Mouse (Mus musculus): ENCODE data around the gene Klk1b1. TPM values are rescaled to one million over a fixed set of nuclear protein-coding genes. Genes with fewer than 3 reads are reported as not detected.

Gene Klk1b1
- not detected for polyA plus RNA-seq (2012; fragmentation: generic; extraction: Trizol)
- long read RNA-seq, experiment 1 = 0 reads
- long read RNA-seq, experiment 2 = 0 reads

DNA sequence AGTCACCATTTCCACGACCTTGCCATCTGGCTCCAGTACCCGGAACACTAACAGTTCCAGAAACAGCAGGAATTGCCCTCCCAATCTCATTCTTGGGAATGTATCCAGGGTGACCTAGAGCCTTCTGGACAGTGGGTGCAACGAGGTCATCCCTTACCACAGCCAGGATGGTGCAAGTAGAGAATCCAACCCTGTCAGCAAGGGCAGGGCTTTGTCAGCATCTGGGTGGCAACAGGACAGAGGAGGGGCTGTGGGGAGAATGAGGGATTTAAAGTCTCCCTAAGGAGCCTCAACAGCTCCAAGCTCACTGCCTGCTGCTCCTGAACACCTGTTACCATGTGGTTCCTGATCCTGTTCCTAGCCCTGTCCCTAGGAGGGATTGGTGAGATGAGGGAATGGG lies at the start of gene Klk1b1:
Gene Klk1b1, plus strand, starts transcription at position 301 of the 400 bp plus-strand sequence.
- TF ChIP-seq CTCF (IDR thresholded peaks at IDR 0.05; ENCODE audit: control insufficient read depth, insufficient read depth, insufficient read length) (no peak), MYOD1 (IDR thresholded peaks at IDR 0.05; ENCODE audit: control insufficient read depth, insufficient read length, low read depth) (no peak), MYOG (IDR thresholded peaks at IDR 0.05; ENCODE audit: control insufficient read depth, extremely low read depth, insufficient read length) (no peak), FOSL1 (IDR thresholded peaks at IDR 0.05; ENCODE audit: insufficient read depth, low read length, poor library complexity, severe bottlenecking) (no peak), MAX (IDR thresholded peaks at IDR 0.05) (no peak), CEBPB (IDR thresholded peaks at IDR 0.05; ENCODE audit: low read depth) (no peak), USF1 (IDR thresholded peaks at IDR 0.05; ENCODE audit: low read depth) (no peak)
- no peak within 1 kb of the TSS for H3K4me3 ChIP-seq (ENCODE audit: insufficient read depth, poor library complexity, severe bottlenecking)
- no peaks in the 10 kb centered on the region for H3K79me2 ChIP-seq (ENCODE audit: control insufficient read depth, insufficient read depth)

DNA sequence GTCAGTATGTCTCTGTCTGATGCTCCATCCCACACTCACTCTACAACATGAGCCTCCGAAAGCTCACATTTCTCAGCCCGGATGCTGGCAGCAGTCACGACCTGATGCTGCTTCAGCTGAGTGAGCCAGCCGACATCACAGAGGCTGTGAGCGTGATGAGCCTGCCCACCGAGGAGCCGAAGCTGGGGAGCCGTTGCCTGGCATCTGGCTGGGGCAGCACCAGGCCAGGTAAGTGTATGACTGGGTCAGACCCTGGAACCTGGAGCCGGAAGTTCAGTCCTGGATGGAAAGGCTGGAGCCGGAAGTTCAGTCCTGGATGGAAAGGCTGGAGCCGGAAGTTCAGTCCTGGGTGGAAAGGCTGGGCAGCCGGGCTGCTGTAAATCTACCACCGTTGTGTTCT lies 48.1 kb upstream of the Klk1b1 start:
- TF ChIP-seq CEBPB (IDR thresholded peaks at IDR 0.05; ENCODE audit: low read depth) (no peak), CTCF (IDR thresholded peaks at IDR 0.05; ENCODE audit: control insufficient read depth, insufficient read depth, insufficient read length) (no peak), MYOD1 (IDR thresholded peaks at IDR 0.05; ENCODE audit: control insufficient read depth, insufficient read length, low read depth) (no peak), FOSL1 (IDR thresholded peaks at IDR 0.05; ENCODE audit: insufficient read depth, low read length, poor library complexity, severe bottlenecking) (no peak), MYOG (IDR thresholded peaks at IDR 0.05; ENCODE audit: control insufficient read depth, extremely low read depth, insufficient read length) (no peak), USF1 (IDR thresholded peaks at IDR 0.05; ENCODE audit: low read depth) (no peak), MAX (IDR thresholded peaks at IDR 0.05) (no peak)
- no peak overlapping the region for H3K4me3 ChIP-seq (ENCODE audit: insufficient read depth, poor library complexity, severe bottlenecking)
- no peaks in the 10 kb centered on the region for H3K79me3 ChIP-seq (ENCODE audit: low read depth)
- no peak overlapping the region for H3ac ChIP-seq (ENCODE audit: control insufficient read depth, insufficient read length, low read depth)
- H3K79me2 ChIP-seq (ENCODE audit: control insufficient read depth, insufficient read depth) = no peaks in the 10 kb centered on the region
- H3K27me3 ChIP-seq (ENCODE audit: control insufficient read depth, insufficient read depth, insufficient read length) = no peaks in the 10 kb centered on the region
- H3K36me3 ChIP-seq (ENCODE audit: control insufficient read depth, insufficient read depth) = no peaks in the 10 kb centered on the region

More for the DNA sequence above, at the start of gene Klk1b1:
- no peaks in the 10 kb centered on the region for H3K27me3 ChIP-seq (ENCODE audit: control insufficient read depth, insufficient read depth, insufficient read length)
- H3K79me3 ChIP-seq (ENCODE audit: low read depth) = no peaks in the 10 kb centered on the region
- H3ac ChIP-seq (ENCODE audit: control insufficient read depth, insufficient read length, low read depth) = no peak within 1 kb of the TSS
- no peaks in the 10 kb centered on the region for H3K36me3 ChIP-seq (ENCODE audit: control insufficient read depth, insufficient read depth)

- Histone ChIP-seq H3K36me3 (ENCODE audit: control insufficient read depth, insufficient read depth) (no peaks in the 10 kb centered on the region), H3ac (ENCODE audit: control insufficient read depth, insufficient read length, low read depth) (no peak overlapping the region), H3K79me3 (ENCODE audit: low read depth) (no peaks in the 10 kb centered on the region), H3K4me3 (ENCODE audit: insufficient read depth, poor library complexity, severe bottlenecking) (no peak overlapping the region), H3K27me3 (ENCODE audit: control insufficient read depth, insufficient read depth, insufficient read length) (no peaks in the 10 kb centered on the region), H3K79me2 (ENCODE audit: control insufficient read depth, insufficient read depth) (no peaks in the 10 kb centered on the region)
- TF ChIP-seq MYOG (IDR thresholded peaks at IDR 0.05; ENCODE audit: control insufficient read depth, extremely low read depth, insufficient read length) = no peak
- no peak for TF ChIP-seq FOSL1 (IDR thresholded peaks at IDR 0.05; ENCODE audit: insufficient read depth, low read length, poor library complexity, severe bottlenecking)
- no peak for TF ChIP-seq CEBPB (IDR thresholded peaks at IDR 0.05; ENCODE audit: low read depth)
- TF ChIP-seq CTCF (IDR thresholded peaks at IDR 0.05; ENCODE audit: control insufficient read depth, insufficient read depth, insufficient read length) = no peak
- no peak for TF ChIP-seq MAX (IDR thresholded peaks at IDR 0.05)
Observed at GRCm38 (mm10) chr7:43918871-43919270, 47.7 kb upstream of the Klk1b1 start.

GRCm38 (mm10) chr7:43919559-43920451 lies 46.7 kb upstream of the Klk1b1 start:
- TF ChIP-seq MYOG (IDR thresholded peaks at IDR 0.05; ENCODE audit: control insufficient read depth, extremely low read depth, insufficient read length) (no peak), MAX (IDR thresholded peaks at IDR 0.05) (no peak), CTCF (IDR thresholded peaks at IDR 0.05; ENCODE audit: control insufficient read depth, insufficient read depth, insufficient read length) (peak; percentile 73)
- no peaks in the 10 kb centered on the region for H3K79me2 ChIP-seq (ENCODE audit: control insufficient read depth, insufficient read depth)
- H3K27me3 ChIP-seq (ENCODE audit: control insufficient read depth, insufficient read depth, insufficient read length) = no peaks in the 10 kb centered on the region
- H3ac ChIP-seq (ENCODE audit: control insufficient read depth, insufficient read length, low read depth) = no peak overlapping the region
- no peaks in the 10 kb centered on the region for H3K79me3 ChIP-seq (ENCODE audit: low read depth)
- no peaks in the 10 kb centered on the region for H3K36me3 ChIP-seq (ENCODE audit: control insufficient read depth, insufficient read depth)
- no peak overlapping the region for H3K4me3 ChIP-seq (ENCODE audit: insufficient read depth, poor library complexity, severe bottlenecking)

DNA sequence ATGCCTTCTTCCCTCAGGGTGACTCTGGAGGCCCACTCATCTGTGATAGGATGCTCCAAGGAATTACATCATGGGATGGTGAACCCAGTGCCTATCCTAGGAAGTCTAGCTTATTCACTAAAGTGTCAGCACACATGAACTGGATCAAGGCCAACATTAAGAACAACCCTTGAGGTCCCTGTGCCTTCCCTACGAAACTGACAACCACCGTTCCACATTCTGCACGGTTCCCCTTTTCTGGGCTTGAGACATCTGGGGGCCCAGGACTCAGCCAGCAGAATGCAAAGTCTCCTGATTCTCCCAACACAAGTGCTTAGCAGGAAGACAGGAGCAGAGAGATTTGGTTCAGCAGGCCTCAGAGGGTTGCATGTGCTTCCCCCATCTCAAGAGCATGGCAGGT lies 46.0 kb upstream of the Klk1b1 start:
- Histone ChIP-seq H3K79me2 (ENCODE audit: control insufficient read depth, insufficient read depth) (no peaks in the 10 kb centered on the region), H3K27me3 (ENCODE audit: control insufficient read depth, insufficient read depth, insufficient read length) (no peaks in the 10 kb centered on the region), H3K4me3 (ENCODE audit: insufficient read depth, poor library complexity, severe bottlenecking) (no peak overlapping the region), H3ac (ENCODE audit: control insufficient read depth, insufficient read length, low read depth) (no peak overlapping the region), H3K79me3 (ENCODE audit: low read depth) (no peaks in the 10 kb centered on the region), H3K36me3 (ENCODE audit: control insufficient read depth, insufficient read depth) (no peaks in the 10 kb centered on the region)
- TF ChIP-seq MYOD1 (IDR thresholded peaks at IDR 0.05; ENCODE audit: control insufficient read depth, insufficient read length, low read depth) (no peak), CTCF (IDR thresholded peaks at IDR 0.05; ENCODE audit: control insufficient read depth, insufficient read depth, insufficient read length) (no peak), FOSL1 (IDR thresholded peaks at IDR 0.05; ENCODE audit: insufficient read depth, low read length, poor library complexity, severe bottlenecking) (no peak), CEBPB (IDR thresholded peaks at IDR 0.05; ENCODE audit: low read depth) (no peak)

GRCm38 (mm10) chr7:43921087-43921486 lies 45.5 kb upstream of the Klk1b1 start:
- H3ac ChIP-seq (ENCODE audit: control insufficient read depth, insufficient read length, low read depth) = no peak overlapping the region
- no peak for TF ChIP-seq USF1 (IDR thresholded peaks at IDR 0.05; ENCODE audit: low read depth)
- no peak for TF ChIP-seq MYOG (IDR thresholded peaks at IDR 0.05; ENCODE audit: control insufficient read depth, extremely low read depth, insufficient read length)
- TF ChIP-seq FOSL1 (IDR thresholded peaks at IDR 0.05; ENCODE audit: insufficient read depth, low read length, poor library complexity, severe bottlenecking) = no peak
- TF ChIP-seq CTCF (IDR thresholded peaks at IDR 0.05; ENCODE audit: control insufficient read depth, insufficient read depth, insufficient read length) = no peak
- no peak for TF ChIP-seq MAX (IDR thresholded peaks at IDR 0.05)
- TF ChIP-seq MYOD1 (IDR thresholded peaks at IDR 0.05; ENCODE audit: control insufficient read depth, insufficient read length, low read depth) = no peak
- no peak for TF ChIP-seq CEBPB (IDR thresholded peaks at IDR 0.05; ENCODE audit: low read depth)
- no peaks in the 10 kb centered on the region for H3K79me3 ChIP-seq (ENCODE audit: low read depth)
- no peaks in the 10 kb centered on the region for H3K36me3 ChIP-seq (ENCODE audit: control insufficient read depth, insufficient read depth)
- no peaks in the 10 kb centered on the region for H3K79me2 ChIP-seq (ENCODE audit: control insufficient read depth, insufficient read depth)
- H3K27me3 ChIP-seq (ENCODE audit: control insufficient read depth, insufficient read depth, insufficient read length) = no peaks in the 10 kb centered on the region
- no peak overlapping the region for H3K4me3 ChIP-seq (ENCODE audit: insufficient read depth, poor library complexity, severe bottlenecking)

Measured in C2C12 (cell line).